Mouse (Mus musculus): ENCODE measurements around the gene Cux2. TPM values are rescaled to one million over a fixed set of nuclear protein-coding genes. Genes with fewer than 3 reads are reported as not detected.

Gene Cux2
- total and polyA plus RNA-seq, 3 experiments, result 0.17 TPM; not detected in 2

GRCm38 (mm10) chr5:121976331-121976730 is 73.6 kb downstream of the Cux2 start:
- in situ Hi-C loops (cut with MboI; ENCODE audit: low pct_ligation_motif_present, low pct_unique_long_range_greater_than_20kb, low sequenced_read_pairs) (no loop called here), dilution Hi-C loops (cut with MboI; ENCODE audit: extremely low pct_ligation_motif_present, extremely low pct_unique_long_range_greater_than_20kb, low sequenced_read_pairs) (no loop called here)
- Histone ChIP-seq H3K9ac (ENCODE audit: insufficient read depth, low read depth) (no peak overlapping the region), H3K4me1 (ENCODE audit: control insufficient read depth in 1 of 2, insufficient read depth in 2 of 2) (no peaks in the 10 kb centered on the region), H3K4me3 (replicated peaks in 1 of 3; ENCODE audit: low read depth in 2 of 3, low read length in 2 of 3, poor library complexity in 1 of 3) (no peak overlapping the region), H3K27me3 (replicated peaks) (peaks cover 89% of the 10 kb centered on the region), H3K4me2 (ENCODE audit: insufficient read depth, low read depth, poor library complexity, severe bottlenecking) (no peak overlapping the region), H3K9me3 (replicated peaks; ENCODE audit: low read length) (peaks cover 3% of the 10 kb centered on the region), H3K79me2 (replicated peaks; ENCODE audit: control insufficient read depth, extremely low read depth, insufficient read depth, poor library complexity, severe bottlenecking) (no peaks in the 10 kb centered on the region), H3K36me3 (replicated peaks in 1 of 2; ENCODE audit: control insufficient read depth in 1 of 2, insufficient read depth in 1 of 2, low read length in 1 of 2) (no peaks in the 10 kb centered on the region), H3K27ac (ENCODE audit: insufficient read depth, low read depth) (no peak overlapping the region)
- no peak for DNase-seq (ENCODE audit: extremely low read depth)
- TF ChIP-seq MAX (IDR thresholded peaks at IDR 0.05; ENCODE audit: low read length) (no peak), TBP (conservative IDR thresholded peaks at IDR 0.05; ENCODE audit: low read depth, low read length) (no peak), HCFC1 (IDR thresholded peaks at IDR 0.05; ENCODE audit: low read depth, low read length) (no peak), MYC (IDR thresholded peaks at IDR 0.05; ENCODE audit: low read depth, low read length) (no peak)

DNA sequence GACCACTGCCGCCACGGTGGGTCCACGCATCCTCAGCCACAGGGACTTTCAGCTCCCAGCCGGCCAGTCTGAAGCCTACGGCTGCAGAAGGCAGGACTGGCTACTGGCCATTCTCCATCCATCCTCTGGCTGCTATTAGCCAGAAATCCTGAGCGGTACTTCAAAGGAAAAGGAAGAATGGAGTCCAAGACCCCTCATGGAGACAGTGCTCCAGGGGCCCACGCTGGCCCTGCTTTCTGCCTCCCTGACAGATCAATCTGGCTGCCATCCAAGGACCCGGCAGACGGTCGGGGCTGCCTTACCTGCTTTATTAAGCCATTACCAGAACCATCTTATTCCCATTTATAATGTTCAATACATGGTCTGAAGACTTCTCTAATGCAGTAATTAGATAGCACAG is 76.4 kb downstream of the Cux2 start:
- DNase-seq (ENCODE audit: extremely low read depth), result no peak
- Histone ChIP-seq H3K4me1 (ENCODE audit: control insufficient read depth in 1 of 2, insufficient read depth in 2 of 2) (no peaks in the 10 kb centered on the region), H3K27me3 (replicated peaks) (peaks cover 86% of the 10 kb centered on the region), H3K9me3 (replicated peaks; ENCODE audit: low read length) (peaks cover 3% of the 10 kb centered on the region), H3K4me2 (ENCODE audit: insufficient read depth, low read depth, poor library complexity, severe bottlenecking) (no peak overlapping the region), H3K36me3 (replicated peaks in 1 of 2; ENCODE audit: control insufficient read depth in 1 of 2, insufficient read depth in 1 of 2, low read length in 1 of 2) (no peaks in the 10 kb centered on the region), H3K4me3 (replicated peaks in 1 of 3; ENCODE audit: low read depth in 2 of 3, low read length in 2 of 3, poor library complexity in 1 of 3) (no peak overlapping the region), H3K27ac (ENCODE audit: insufficient read depth, low read depth) (no peak overlapping the region), H3K79me2 (replicated peaks; ENCODE audit: control insufficient read depth, extremely low read depth, insufficient read depth, poor library complexity, severe bottlenecking) (no peaks in the 10 kb centered on the region), H3K9ac (ENCODE audit: insufficient read depth, low read depth) (no peak overlapping the region)
- TF ChIP-seq CTCF (conservative IDR thresholded peaks at IDR 0.05 in 1 of 2, IDR thresholded peaks at IDR 0.05 in 1 of 2; ENCODE audit: low read depth in 2 of 2, low read length in 2 of 2) (no peak), MXI1 (IDR thresholded peaks at IDR 0.05; ENCODE audit: low read depth, low read length) (no peak), MAZ (IDR thresholded peaks at IDR 0.05; ENCODE audit: low read depth, low read length) (no peak), ZNF384 (IDR thresholded peaks at IDR 0.05; ENCODE audit: low read depth, low read length) (no peak), ELF1 (IDR thresholded peaks at IDR 0.05; ENCODE audit: low read depth, low read length) (no peak), EP300 (IDR thresholded peaks at IDR 0.05; ENCODE audit: low read length) (no peak), NRF1 (IDR thresholded peaks at IDR 0.05; ENCODE audit: low read depth, low read length) (no peak), NELFE (IDR thresholded peaks at IDR 0.05; ENCODE audit: low read depth, low read length) (no peak), ZMIZ1 (IDR thresholded peaks at IDR 0.05; ENCODE audit: low read depth, low read length) (no peak), ZKSCAN1 (IDR thresholded peaks at IDR 0.05; ENCODE audit: borderline replicate concordance, low read depth, low read length) (no peak), USF1 (IDR thresholded peaks at IDR 0.05; ENCODE audit: low read depth, low read length) (no peak)
- dilution Hi-C loops (cut with MboI; ENCODE audit: extremely low pct_ligation_motif_present, extremely low pct_unique_long_range_greater_than_20kb, low sequenced_read_pairs) (no loop called here), in situ Hi-C loops (cut with MboI; ENCODE audit: low pct_ligation_motif_present, low pct_unique_long_range_greater_than_20kb, low sequenced_read_pairs) (no loop called here)

DNA sequence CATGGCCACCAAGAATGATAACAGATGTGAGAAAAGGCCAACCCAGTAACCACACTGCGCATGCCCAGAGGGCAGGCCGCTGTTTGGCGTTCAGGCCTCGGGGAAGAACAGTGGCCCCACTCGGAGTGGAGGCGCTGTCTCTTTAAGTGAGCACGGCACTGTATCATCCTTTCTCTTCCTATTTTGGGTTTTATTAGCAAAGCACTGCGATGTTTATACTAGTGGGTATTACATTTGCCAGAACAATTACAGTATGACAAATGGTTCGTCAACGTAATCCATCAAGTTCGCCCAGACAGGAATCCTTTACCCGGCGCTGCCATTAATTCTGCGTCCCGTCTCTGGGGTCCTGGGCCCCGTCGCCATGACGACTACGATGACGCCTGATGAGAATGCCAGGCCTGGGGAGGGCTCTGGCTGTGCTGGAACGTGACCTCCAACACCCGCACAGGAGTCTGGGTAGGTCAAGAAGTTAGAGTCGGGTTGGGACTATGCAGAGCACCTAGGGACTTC is 77.2 kb downstream of the Cux2 start:
- no peak overlapping the region for H3K4me3 ChIP-seq (replicated peaks in 1 of 3; ENCODE audit: low read depth in 2 of 3, low read length in 2 of 3, poor library complexity in 1 of 3)
- H3K9ac ChIP-seq (ENCODE audit: insufficient read depth, low read depth), result no peak overlapping the region
- no peak for TF ChIP-seq HCFC1 (IDR thresholded peaks at IDR 0.05; ENCODE audit: low read depth, low read length)
- peak; percentile 74 for TF ChIP-seq NRF1 (IDR thresholded peaks at IDR 0.05; ENCODE audit: low read depth, low read length)
- H3K79me2 ChIP-seq (replicated peaks; ENCODE audit: control insufficient read depth, extremely low read depth, insufficient read depth, poor library complexity, severe bottlenecking), result no peaks in the 10 kb centered on the region
- no peak overlapping the region for H3K4me2 ChIP-seq (ENCODE audit: insufficient read depth, low read depth, poor library complexity, severe bottlenecking)
- no peaks in the 10 kb centered on the region for H3K4me1 ChIP-seq (ENCODE audit: control insufficient read depth in 1 of 2, insufficient read depth in 2 of 2)
- no peaks in the 10 kb centered on the region for H3K36me3 ChIP-seq (replicated peaks in 1 of 2; ENCODE audit: control insufficient read depth in 1 of 2, insufficient read depth in 1 of 2, low read length in 1 of 2)
- H3K27ac ChIP-seq (ENCODE audit: insufficient read depth, low read depth), result no peak overlapping the region
- peaks cover 84% of the 10 kb centered on the region for H3K27me3 ChIP-seq (replicated peaks)
- dilution Hi-C loops (cut with MboI; ENCODE audit: extremely low pct_ligation_motif_present, extremely low pct_unique_long_range_greater_than_20kb, low sequenced_read_pairs), result no loop called here
- no peak for DNase-seq (ENCODE audit: extremely low read depth)
- in situ Hi-C loops (cut with MboI; ENCODE audit: low pct_ligation_motif_present, low pct_unique_long_range_greater_than_20kb, low sequenced_read_pairs), result no loop called here
- peaks cover 3% of the 10 kb centered on the region for H3K9me3 ChIP-seq (replicated peaks; ENCODE audit: low read length)
